Mouse (Mus musculus) liver, embryonic 14.5 days (tissue): ENCODE data around the gene Ybx2.

Source experiments
- CTCF ChIP-seq: IDR thresholded peaks from 2 replicates; pipeline ENCODE4 v1.5.1; 2016; ENCODE audit warnings: antibody characterized with exemption, low read depth, control low read depth
- EP300 ChIP-seq: IDR thresholded peaks from 2 replicates; pipeline ENCODE4 v1.6.1; 2016; ENCODE audit warnings: antibody characterized with exemption, low read depth

GRCm38 (mm10) chr11:69935137-69935879 lies at the start of gene Ybx2:
- TF ChIP-seq EP300 = no peak
- 0 out of 2 replicates have a peak, but pooled peaks have one; percentile 18 for TF ChIP-seq CTCF
